Mouse (Mus musculus): ENCODE results near the gene Gm17469. TPM values are rescaled to one million over a fixed set of nuclear protein-coding genes. Genes with fewer than 3 reads are reported as not detected.
"Not testable (repeated sequence)": the region's sequence is repeated elsewhere in the genome, so short reads cannot be mapped to it uniquely, and the experiment has no call there.

Gene Gm17469
- polyA plus RNA-seq (2012), result not detected in 2 replicates

DNA sequence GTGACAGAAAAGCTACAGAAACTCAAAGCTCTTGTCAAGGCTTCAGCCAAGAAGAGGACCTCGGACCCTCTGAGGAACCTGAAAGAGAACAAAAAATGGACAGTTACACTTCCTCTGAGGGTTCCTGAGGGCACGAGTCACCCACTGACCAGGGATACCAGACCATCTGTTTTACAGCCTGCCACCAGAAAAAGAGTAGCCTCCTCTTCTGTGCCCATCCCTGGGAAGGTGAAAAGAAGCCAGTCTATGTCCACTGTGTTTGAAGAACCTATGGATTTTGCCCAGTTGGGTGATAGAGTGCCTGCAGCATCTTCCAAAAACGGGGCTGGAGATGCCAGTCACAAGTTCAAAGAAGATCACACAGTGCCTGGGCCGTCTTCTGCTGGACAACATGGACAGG lies at the start of gene Gm17469:
Gene Gm17469, plus strand, starts transcription at position 301 of the 400 bp plus-strand sequence.
- not testable (repeated sequence) for H3K4me1 ChIP-seq (ENCODE audit: control insufficient read depth)

More for the DNA sequence above, at the start of gene Gm17469:
- H3K36me3 ChIP-seq (ENCODE audit: control insufficient read depth); H3K9me3 ChIP-seq (ENCODE audit: control insufficient read depth, low read length); H3K4me3 ChIP-seq (replicated peaks); H3K27me3 ChIP-seq (ENCODE audit: control insufficient read depth): not testable (repeated sequence)

Other genes with a start within 250 kb of the Gm17469 start
- not detected in 2 replicates for gene Gm17584, start 129.3 kb upstream of the Gm17469 start, polyA plus RNA-seq (2012)

All from erythroblast, embryonic 14.5 days (primary cell).